Mouse (Mus musculus) CH12.LX (cell line): ENCODE measurements at regions not wholly inside any gene's neighbourhood (a gene's known extent, or its start where the extent isn't known, plus 50 kb on each side); places are given as distances from the start of the nearest gene placed in this dataset.

Experiments used
- BHLHE40 ChIP-seq: IDR thresholded peaks from 2 replicates; pipeline ENCODE4 v1.6.1; 2011; ENCODE audit warnings: mild to moderate bottlenecking, low read depth, low read length, improper control_type of control experiment
- CHD2 ChIP-seq: IDR thresholded peaks from 2 replicates; pipeline ENCODE4 v1.6.1; 2011; ENCODE audit warnings: low read length, improper control_type of control experiment
- CTCF ChIP-seq, 2 experiments: IDR thresholded peaks in 1 of 2; conservative IDR thresholded peaks in 1 of 2; 2 replicates each; pipeline ENCODE4 v1.5.1; 2011 to 2012; ENCODE audit warnings: low read depth in 2 of 2, low read length in 2 of 2, improper control_type of control experiment in 1 of 2, inconsistent platforms in 1 of 2, mild to moderate bottlenecking in 1 of 2, moderate library complexity in 1 of 2
- E2F4 ChIP-seq: IDR thresholded peaks from 2 replicates; pipeline ENCODE4 v1.6.1; 2011; ENCODE audit warnings: low read depth, low read length, improper control_type of control experiment; ENCODE audit not compliant: insufficient replicate concordance
- EP300 ChIP-seq: IDR thresholded peaks from 2 replicates; pipeline ENCODE4 v1.6.1; 2011; ENCODE audit warnings: low read length, improper control_type of control experiment
- HCFC1 ChIP-seq: IDR thresholded peaks from 2 replicates; pipeline ENCODE4 v1.6.1; 2012; ENCODE audit warnings: low read depth, mild to moderate bottlenecking, inconsistent platforms, low read length, improper control_type of control experiment
- MAX ChIP-seq: IDR thresholded peaks from 2 replicates; pipeline ENCODE4 v1.6.1; 2011; ENCODE audit warnings: low read length, improper control_type of control experiment
- MXI1 ChIP-seq: IDR thresholded peaks from 2 replicates; pipeline ENCODE4 v1.6.1; 2011; ENCODE audit warnings: mild to moderate bottlenecking, low read depth, low read length, improper control_type of control experiment
- POLR2A ChIP-seq: IDR thresholded peaks from 2 replicates; pipeline ENCODE4 v1.6.1; 2011; ENCODE audit warnings: low read depth, mild to moderate bottlenecking, improper control_type of control experiment, low read length
- POLR2AphosphoS2 ChIP-seq: IDR thresholded peaks from 2 replicates; pipeline ENCODE4 v1.6.1; 2011; ENCODE audit warnings: low read depth, low read length, improper control_type of control experiment
- RAD21 ChIP-seq: IDR thresholded peaks from 2 replicates; pipeline ENCODE4 v1.6.1; 2011; ENCODE audit warnings: low read depth, mild to moderate bottlenecking, low read length, improper control_type of control experiment, moderate library complexity
- SMC3 ChIP-seq: IDR thresholded peaks from 2 replicates; pipeline ENCODE4 v1.6.1; 2011; ENCODE audit warnings: low read depth, low read length, improper control_type of control experiment
- USF2 ChIP-seq: conservative IDR thresholded peaks from 2 replicates; pipeline ENCODE4 v1.6.1; 2011; ENCODE audit warnings: low read depth, low read length, improper control_type of control experiment

DNA sequence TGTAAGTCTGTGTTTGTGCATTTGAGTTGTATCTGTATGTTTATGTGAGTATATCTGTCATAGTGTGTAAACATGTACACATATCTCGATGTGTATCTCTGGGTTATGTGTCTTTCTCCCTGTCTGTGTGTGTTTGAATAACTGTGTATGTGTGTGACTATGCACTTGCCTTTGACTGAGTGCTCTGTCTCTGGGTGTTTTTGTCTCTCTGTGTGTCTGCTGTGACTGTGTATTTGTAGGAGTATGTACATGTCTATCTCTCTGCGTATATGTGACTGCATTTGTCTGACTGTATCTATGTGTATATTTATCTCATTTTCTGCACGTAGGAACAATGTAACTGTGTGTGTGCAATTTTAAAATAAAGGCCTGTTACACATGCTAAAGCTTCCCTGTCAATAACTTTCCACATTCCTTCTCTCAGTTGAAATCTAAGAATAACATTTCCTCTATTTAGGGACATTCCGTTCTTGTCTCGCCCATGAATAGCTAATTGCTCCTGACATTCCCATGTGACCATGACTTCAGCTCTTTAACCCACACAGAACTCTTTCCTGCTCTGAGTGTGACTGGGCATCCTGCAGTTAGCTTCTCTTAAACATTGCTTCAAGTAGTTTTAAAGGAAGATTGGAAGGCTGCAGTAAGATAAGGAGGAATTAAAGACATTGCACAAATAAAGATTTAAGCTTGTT lies 257.2 kb upstream of the Klf6 start:
- TF ChIP-seq CTCF (conservative IDR thresholded peaks at IDR 0.05 in 1 of 2, IDR thresholded peaks at IDR 0.05 in 1 of 2; ENCODE audit: low read depth in 2 of 2, low read length in 2 of 2): no peak
- TF ChIP-seq EP300: no peak
- TF ChIP-seq BHLHE40: 0 out of 2 replicates have a peak, but pooled peaks have one; percentile 29
- TF ChIP-seq SMC3: no peak
- no peak for TF ChIP-seq CHD2
- TF ChIP-seq POLR2A: no peak
- no peak for TF ChIP-seq HCFC1
- no peak for TF ChIP-seq USF2
- no peak for TF ChIP-seq POLR2AphosphoS2
- no peak for TF ChIP-seq E2F4
- no peak for TF ChIP-seq RAD21
- TF ChIP-seq MAX: no peak
- no peak for TF ChIP-seq MXI1
